Mouse (Mus musculus) embryonic facial prominence, embryonic 10.5 days (tissue): ENCODE results near the gene Yes1. TPM values are rescaled to one million over a fixed set of nuclear protein-coding genes. Genes with fewer than 3 reads are reported as not detected.
"Not testable (repeated sequence)": the region's sequence is repeated elsewhere in the genome, so short reads cannot be mapped to it uniquely, and the experiment has no call there.

ENCODE experiments used
- DNase-seq: peaks from one replicate; pipeline ENCODE4 v3.0.0-alpha.2; 2017; ENCODE audit warnings: low spot score
- H3K27ac ChIP-seq: fragments of 300-500 bp; sonication (generic); replicated peaks from 2 replicates; pipeline ENCODE4 v1.5.1; 2016; ENCODE audit warnings: mild to moderate bottlenecking
- H3K27me3 ChIP-seq: fragments of 300-500 bp; sonication (generic); replicated peaks from 2 replicates; pipeline ENCODE4 v1.6.1; 2016; ENCODE audit warnings: low read depth, mild to moderate bottlenecking; ENCODE audit not compliant: poor library complexity, severe bottlenecking
- H3K36me3 ChIP-seq: fragments of 300-500 bp; sonication (generic); replicated peaks from 2 replicates; pipeline ENCODE4 v1.6.1; 2016; ENCODE audit warnings: mild to moderate bottlenecking, moderate library complexity
- H3K4me1 ChIP-seq: fragments of 300-500 bp; sonication (generic); 2 replicates; pipeline ENCODE4 v1.6.1; 2016
- H3K4me3 ChIP-seq: fragments of 300-500 bp; sonication (generic); 2 replicates; pipeline ENCODE4 v1.5.1; 2016; ENCODE audit warnings: mild to moderate bottlenecking, moderate library complexity
- H3K9me3 ChIP-seq: fragments of 300-500 bp; sonication (generic); 2 replicates; pipeline ENCODE4 v1.6.1; 2016; ENCODE audit warnings: mild to moderate bottlenecking
- WGBS: fragments of 180-500 bp; shearing (Covaris S2); methylation state at CpG from one replicate; pipeline ENCODE4 v1.1.7; 2016; 5-methylcytosine and 5-hydroxymethylcytosine counted together
- polyA plus RNA-seq: library from polyadenylated mRNA; unstranded; fragments of >200 nt; fragmentation: Nextera tagmentation; extraction: Ambion mirVana; gene quantifications from 2 replicates; pipeline ENCODE4 v1.2.1, GENCODE M21; 2016

Gene Yes1
- polyA plus RNA-seq, 1 experiment from 2014 or later = 29.3 TPM

DNA sequence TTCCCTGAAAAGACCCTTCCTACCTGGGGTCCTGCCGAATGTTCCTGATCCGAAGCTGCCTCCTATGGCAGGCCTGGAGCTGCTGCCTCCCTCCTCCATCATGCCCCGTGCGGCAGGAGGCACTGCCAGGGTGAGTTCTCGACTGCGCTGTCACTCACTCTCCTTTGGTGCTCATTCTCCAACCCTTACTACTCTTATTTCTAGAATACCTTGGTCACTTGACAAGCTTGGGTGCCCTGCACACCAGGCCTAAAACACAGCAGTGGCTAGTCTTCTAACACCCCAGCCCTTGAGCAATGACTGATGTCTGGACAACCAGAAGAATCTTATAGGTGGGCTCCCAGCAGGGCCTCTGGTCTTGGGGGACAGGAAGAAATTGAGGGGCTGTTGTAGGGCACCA is 122.9 kb downstream of the Yes1 start:
- H3K27ac ChIP-seq, DNase-seq, H3K27me3 ChIP-seq, H3K4me1 ChIP-seq, H3K9me3 ChIP-seq, H3K4me3 ChIP-seq: not testable (repeated sequence)
- 95% methylated on average over 6 of the region's 6 CpGs for WGBS
- peaks cover 53% of the 10 kb centered on the region for H3K36me3 ChIP-seq

- no peak overlapping the region for H3K4me3 ChIP-seq
- 91% methylated on average over 6 of the region's 6 CpGs for WGBS
- peaks cover 53% of the 10 kb centered on the region for H3K36me3 ChIP-seq
- DNase-seq = no peak
- no peaks in the 10 kb centered on the region for H3K4me1 ChIP-seq
- H3K27me3 ChIP-seq = no peaks in the 10 kb centered on the region
- H3K9me3 ChIP-seq = peaks cover 2% of the 10 kb centered on the region; the same call in 1 of the 2 replicates
- H3K27ac ChIP-seq = no peak overlapping the region
Observed at GRCm38 (mm10) chr5:32735779-32736178, 124.8 kb downstream of the Yes1 start.

Other genes starting within 250 kb of the Yes1 start
- gene Ppp1cb, start 152.3 kb upstream of the Yes1 start, polyA plus RNA-seq = 217 and 227 TPM in 2 replicates
- 76.0 and 82.2 TPM in 2 replicates for gene Pisd, start 174.5 kb downstream of the Yes1 start, polyA plus RNA-seq
- gene Gm20671, start 215.9 kb downstream of the Yes1 start, polyA plus RNA-seq = not detected in 2 replicates
- gene Prr14l, start 243.1 kb downstream of the Yes1 start, polyA plus RNA-seq = 17.6 and 19.7 TPM in 2 replicates